Mouse (Mus musculus) E14TG2a.4 (cell line): ENCODE data around the gene Grcc10.

Experiments
- CTCF ChIP-seq: conservative IDR thresholded peaks from 2 replicates; pipeline ENCODE4 v1.5.1; 2014; ENCODE audit warnings: low read length
- POU5F1 ChIP-seq: IDR thresholded peaks from 2 replicates; pipeline ENCODE4 v1.6.1; 2014; ENCODE audit warnings: low read length, borderline replicate concordance

DNA sequence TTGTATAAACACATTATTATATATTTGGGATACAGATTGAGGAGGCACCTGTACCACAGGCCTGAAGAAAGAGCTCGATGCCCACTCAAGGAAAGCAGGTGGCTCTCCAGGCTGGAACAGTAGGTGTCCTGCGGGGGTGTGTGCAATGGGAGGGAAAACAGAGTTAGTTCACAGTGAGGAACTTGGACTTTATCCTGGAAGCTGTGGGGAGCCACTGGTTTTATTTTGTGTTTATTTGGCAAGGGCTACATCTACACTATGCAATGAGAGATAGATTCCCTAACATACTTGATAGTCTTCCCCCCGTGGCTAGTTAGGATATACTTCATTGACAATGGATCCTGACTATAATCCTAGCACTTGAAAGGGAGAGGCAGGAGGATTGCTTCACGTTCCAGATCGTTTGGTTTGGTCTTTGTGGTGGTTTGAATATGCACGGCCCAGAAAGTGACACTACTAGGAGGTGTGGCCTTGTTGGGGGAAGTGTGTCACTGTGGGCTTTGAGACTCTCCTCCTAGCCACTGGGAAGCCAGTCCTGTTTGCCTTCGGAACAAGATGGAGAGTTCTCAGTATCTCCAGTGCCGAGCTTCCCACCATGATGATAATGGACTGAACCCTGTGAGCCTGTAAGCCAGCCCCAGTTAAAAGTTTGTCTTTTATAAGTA, 45.7 kb upstream of the Grcc10 start:
- TF ChIP-seq CTCF: no peak
- no peak for TF ChIP-seq POU5F1
